Mouse (Mus musculus): ENCODE measurements at regions not wholly inside any gene's neighbourhood (a gene's known extent, or its start where the extent isn't known, plus 50 kb on each side); places are given as distances from the start of the nearest gene placed in this dataset.

GRCm38 (mm10) chr7:136434510-136434909, 459.9 kb upstream of the Mgmt start:
- Histone ChIP-seq H3K4me1 (ENCODE audit: control insufficient read depth, insufficient read depth, low read length) (peaks cover 9% of the 10 kb centered on the region), H3K27ac (ENCODE audit: low read length) (no peak overlapping the region), H3K27me3 (ENCODE audit: control insufficient read depth, insufficient read depth, low read length) (peaks cover 25% of the 10 kb centered on the region), H3K9me3 (replicated peaks; ENCODE audit: control insufficient read depth, low read length) (no peaks in the 10 kb centered on the region), H3K4me2 (ENCODE audit: low read depth, low read length) (no peak overlapping the region), H3K36me3 (ENCODE audit: control insufficient read depth, insufficient read depth) (no peaks in the 10 kb centered on the region), H3K9ac (ENCODE audit: low read length) (no peak overlapping the region), H3K4me3 (ENCODE audit: low read length) (no peak overlapping the region)
- WGBS = 89% methylated on average over 13 of the region's 13 CpGs
- no peak for ATAC-seq (replicated peaks; ENCODE audit: extremely low read depth, insufficient read depth, low FRiP score)

DNA sequence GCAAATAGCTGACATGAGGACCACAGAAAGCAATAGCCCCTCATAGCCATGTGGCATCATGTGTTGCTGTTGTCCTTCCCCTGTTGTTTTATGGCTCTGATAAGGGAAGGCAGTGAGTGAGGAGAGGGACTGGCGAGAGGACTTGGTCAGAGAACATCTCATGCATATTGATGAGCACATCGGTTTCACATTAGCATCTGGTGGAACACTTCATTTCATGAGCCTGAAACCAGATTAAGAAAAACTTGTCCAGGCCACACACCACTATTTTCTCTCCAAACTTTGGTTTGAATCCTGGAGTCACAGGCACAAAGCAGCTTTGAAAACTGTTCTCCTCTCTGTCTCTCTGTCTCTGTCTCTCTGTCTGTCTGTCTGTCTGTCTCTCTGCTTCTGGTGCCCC, 451.0 kb upstream of the Mgmt start:
- Histone ChIP-seq H3K9me3 (replicated peaks; ENCODE audit: control insufficient read depth, low read length) (no peaks in the 10 kb centered on the region), H3K4me2 (ENCODE audit: low read depth, low read length) (no peak overlapping the region), H3K36me3 (ENCODE audit: control insufficient read depth, insufficient read depth) (no peaks in the 10 kb centered on the region), H3K9ac (ENCODE audit: low read length) (no peak overlapping the region), H3K4me1 (ENCODE audit: control insufficient read depth, insufficient read depth, low read length) (no peaks in the 10 kb centered on the region), H3K27me3 (ENCODE audit: control insufficient read depth, insufficient read depth, low read length) (no peaks in the 10 kb centered on the region), H3K27ac (ENCODE audit: low read length) (no peak overlapping the region), H3K4me3 (ENCODE audit: low read length) (no peak overlapping the region)
- no peak for ATAC-seq (replicated peaks; ENCODE audit: extremely low read depth, insufficient read depth, low FRiP score)
- WGBS = 91% methylated on average over 2 of the region's 2 CpGs

DNA sequence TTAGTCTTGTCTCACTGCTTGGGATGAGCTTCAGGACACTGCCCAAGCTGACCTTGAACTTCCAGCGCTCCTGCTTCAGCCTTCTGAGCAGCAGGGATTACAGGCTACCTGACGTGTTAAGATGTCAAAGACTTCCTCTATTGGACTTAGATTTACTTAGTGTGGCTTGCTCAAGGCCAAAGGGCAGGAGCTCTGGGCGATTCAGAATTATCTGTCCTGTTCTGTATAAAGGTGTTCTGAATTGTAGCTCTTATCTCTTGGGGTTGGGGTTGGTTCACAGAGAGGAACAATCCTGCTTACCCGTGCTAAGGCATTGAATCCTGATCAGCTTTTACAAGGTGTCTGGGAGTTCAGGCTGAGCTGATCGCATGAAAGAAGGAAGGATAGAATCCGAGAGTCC, 449.3 kb upstream of the Mgmt start:
- WGBS = 75% methylated on average over 6 of the region's 6 CpGs
- H3K4me3 ChIP-seq (ENCODE audit: low read length) = no peak overlapping the region
- H3K36me3 ChIP-seq (ENCODE audit: control insufficient read depth, insufficient read depth) = no peaks in the 10 kb centered on the region
- H3K27ac ChIP-seq (ENCODE audit: low read length) = no peak overlapping the region
- 0 out of 2 replicates have a peak, but pooled peaks cover 2% of the 10 kb centered on the region for H3K4me1 ChIP-seq (ENCODE audit: control insufficient read depth, insufficient read depth, low read length)
- H3K27me3 ChIP-seq (ENCODE audit: control insufficient read depth, insufficient read depth, low read length) = no peaks in the 10 kb centered on the region
- ATAC-seq (replicated peaks; ENCODE audit: extremely low read depth, insufficient read depth, low FRiP score) = no peak
- no peaks in the 10 kb centered on the region for H3K9me3 ChIP-seq (replicated peaks; ENCODE audit: control insufficient read depth, low read length)
- H3K9ac ChIP-seq (ENCODE audit: low read length) = no peak overlapping the region
- H3K4me2 ChIP-seq (ENCODE audit: low read depth, low read length) = no peak overlapping the region

- no peak overlapping the region for H3K9ac ChIP-seq (ENCODE audit: low read length)
- WGBS = 74% methylated on average over 1 of the region's 1 CpGs
- no peak overlapping the region for H3K4me2 ChIP-seq (ENCODE audit: low read depth, low read length)
- 0 out of 2 replicates have a peak, but pooled peaks cover 2% of the 10 kb centered on the region for H3K4me1 ChIP-seq (ENCODE audit: control insufficient read depth, insufficient read depth, low read length)
- peaks cover 2% of the 10 kb centered on the region; the same call in 1 of the 2 replicates for H3K27me3 ChIP-seq (ENCODE audit: control insufficient read depth, insufficient read depth, low read length)
- no peak overlapping the region for H3K4me3 ChIP-seq (ENCODE audit: low read length)
- no peaks in the 10 kb centered on the region for H3K9me3 ChIP-seq (replicated peaks; ENCODE audit: control insufficient read depth, low read length)
- no peak for ATAC-seq (replicated peaks; ENCODE audit: extremely low read depth, insufficient read depth, low FRiP score)
- H3K36me3 ChIP-seq (ENCODE audit: control insufficient read depth, insufficient read depth) = no peaks in the 10 kb centered on the region
- H3K27ac ChIP-seq (ENCODE audit: low read length) = no peak overlapping the region
These were observed 445.1 kb upstream of the Mgmt start for GRCm38 (mm10) chr7:136449286-136449685.

DNA sequence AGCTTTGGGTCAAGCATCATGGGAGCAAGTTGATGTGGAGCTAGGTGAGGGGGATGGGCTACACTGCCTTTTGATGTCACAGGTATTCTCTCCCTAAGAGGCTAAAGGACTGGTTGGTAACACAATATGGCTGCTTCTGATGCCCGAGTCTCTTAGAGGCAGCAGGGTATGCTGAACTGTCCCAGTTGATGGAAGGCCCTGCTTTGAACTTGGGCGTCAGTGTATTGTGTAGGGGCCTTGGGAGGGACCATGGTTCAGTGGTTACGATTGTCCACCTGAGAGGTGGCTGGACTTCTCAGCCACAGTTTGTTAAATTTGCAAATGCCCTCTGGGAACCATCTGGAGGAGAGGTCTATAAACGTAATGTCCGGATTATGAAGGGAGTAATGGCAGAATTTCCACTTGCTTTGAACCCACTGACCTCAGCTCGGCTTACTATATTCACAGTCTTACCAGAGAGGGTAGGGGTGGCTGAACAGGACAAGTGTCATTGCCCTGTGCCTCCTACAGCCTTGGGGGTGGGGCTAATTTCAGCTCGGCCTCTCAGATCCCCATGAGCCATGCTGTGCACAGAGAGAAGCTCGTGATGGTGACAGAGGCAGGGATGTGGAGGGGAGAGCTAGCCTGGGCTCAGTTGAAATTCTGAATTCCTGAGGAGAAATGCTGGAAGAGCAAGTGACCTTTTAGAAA, 442.6 kb upstream of the Mgmt start:
- Histone ChIP-seq H3K4me2 (ENCODE audit: low read depth, low read length) (no peak overlapping the region), H3K27me3 (ENCODE audit: control insufficient read depth, insufficient read depth, low read length) (peaks cover 2% of the 10 kb centered on the region; the same call in 1 of the 2 replicates), H3K4me3 (ENCODE audit: low read length) (no peak overlapping the region), H3K9ac (ENCODE audit: low read length) (no peak overlapping the region), H3K4me1 (ENCODE audit: control insufficient read depth, insufficient read depth, low read length) (0 out of 2 replicates have a peak, but pooled peaks cover 2% of the 10 kb centered on the region), H3K36me3 (ENCODE audit: control insufficient read depth, insufficient read depth) (no peaks in the 10 kb centered on the region), H3K27ac (ENCODE audit: low read length) (no peak overlapping the region), H3K9me3 (replicated peaks; ENCODE audit: control insufficient read depth, low read length) (no peaks in the 10 kb centered on the region)
- no peak for ATAC-seq (replicated peaks; ENCODE audit: extremely low read depth, insufficient read depth, low FRiP score)
- 76% methylated on average over 8 of the region's 8 CpGs for WGBS

GRCm38 (mm10) chr7:136452561-136452960, 441.9 kb upstream of the Mgmt start:
- Histone ChIP-seq H3K4me1 (ENCODE audit: control insufficient read depth, insufficient read depth, low read length) (0 out of 2 replicates have a peak, but pooled peaks cover 2% of the 10 kb centered on the region), H3K27ac (ENCODE audit: low read length) (no peak overlapping the region), H3K27me3 (ENCODE audit: control insufficient read depth, insufficient read depth, low read length) (peaks cover 2% of the 10 kb centered on the region; the same call in 1 of the 2 replicates), H3K4me3 (ENCODE audit: low read length) (no peak overlapping the region), H3K4me2 (ENCODE audit: low read depth, low read length) (no peak overlapping the region), H3K9ac (ENCODE audit: low read length) (no peak overlapping the region), H3K9me3 (replicated peaks; ENCODE audit: control insufficient read depth, low read length) (no peaks in the 10 kb centered on the region), H3K36me3 (ENCODE audit: control insufficient read depth, insufficient read depth) (no peaks in the 10 kb centered on the region)
- no peak for ATAC-seq (replicated peaks; ENCODE audit: extremely low read depth, insufficient read depth, low FRiP score)
- WGBS = 86% methylated on average over 5 of the region's 5 CpGs

DNA sequence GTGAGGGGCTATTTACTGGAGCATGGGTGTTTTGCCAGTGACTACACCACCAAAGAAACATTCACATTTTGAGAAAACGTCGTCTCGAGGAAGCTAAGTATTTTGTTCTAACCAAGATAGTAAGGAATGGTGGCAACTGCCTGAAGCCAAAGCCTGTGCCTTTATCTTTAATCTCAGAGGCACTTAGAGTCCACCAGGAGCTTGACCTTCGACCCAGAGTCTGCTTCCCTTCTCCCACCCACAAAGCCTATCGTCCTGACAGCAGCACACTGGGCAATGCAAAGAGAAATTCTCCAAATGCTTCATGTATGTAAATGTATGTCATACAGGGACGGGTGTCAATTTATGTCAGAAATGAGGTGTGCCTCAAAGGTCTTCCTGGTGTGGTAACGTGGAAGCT, 437.2 kb upstream of the Mgmt start:
- WGBS = 43% methylated on average over 7 of the region's 7 CpGs
- H3K27ac ChIP-seq (ENCODE audit: low read length) = no peak overlapping the region
- H3K36me3 ChIP-seq (ENCODE audit: control insufficient read depth, insufficient read depth) = no peaks in the 10 kb centered on the region

DNA sequence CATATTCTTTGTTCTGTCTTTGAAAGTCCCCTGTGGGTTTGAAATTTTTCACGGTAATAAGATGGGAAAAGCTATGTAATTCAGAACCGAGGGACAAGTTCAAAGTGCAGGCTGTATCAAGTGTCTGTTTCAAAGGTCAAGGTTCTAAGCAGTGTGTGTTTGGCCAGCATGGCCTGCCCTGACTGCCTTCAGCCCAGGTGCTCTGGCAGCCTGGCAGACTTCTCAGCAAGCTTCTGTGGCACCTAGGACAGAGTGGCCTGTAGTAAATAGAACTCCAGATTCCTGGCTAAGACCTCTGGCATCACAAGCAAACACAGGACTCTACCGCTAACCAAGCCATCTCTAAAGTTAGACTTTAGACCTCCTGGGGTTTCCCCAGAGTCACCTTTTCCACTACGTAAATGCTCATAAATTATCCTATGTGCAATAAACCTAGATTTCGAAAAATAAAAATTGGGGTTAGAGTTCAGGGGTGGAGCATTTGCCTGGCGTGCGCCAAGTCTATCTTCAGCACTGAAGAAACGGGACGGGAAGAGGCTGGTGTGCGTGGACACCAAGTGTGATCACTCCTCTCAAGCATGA, 436.5 kb upstream of the Mgmt start:
- Histone ChIP-seq H3K9me3 (replicated peaks; ENCODE audit: control insufficient read depth, low read length) (no peaks in the 10 kb centered on the region), H3K4me1 (ENCODE audit: control insufficient read depth, insufficient read depth, low read length) (no peaks in the 10 kb centered on the region), H3K4me3 (ENCODE audit: low read length) (no peak overlapping the region), H3K4me2 (ENCODE audit: low read depth, low read length) (no peak overlapping the region), H3K27me3 (ENCODE audit: control insufficient read depth, insufficient read depth, low read length) (peaks cover 2% of the 10 kb centered on the region; the same call in 1 of the 2 replicates), H3K27ac (ENCODE audit: low read length) (no peak overlapping the region), H3K36me3 (ENCODE audit: control insufficient read depth, insufficient read depth) (no peaks in the 10 kb centered on the region), H3K9ac (ENCODE audit: low read length) (no peak overlapping the region)
- 86% methylated on average over 10 of the region's 10 CpGs for WGBS
- no peak for ATAC-seq (replicated peaks; ENCODE audit: extremely low read depth, insufficient read depth, low FRiP score)

More for the DNA sequence above, 437.2 kb upstream of the Mgmt start:
- H3K27me3 ChIP-seq (ENCODE audit: control insufficient read depth, insufficient read depth, low read length) = peaks cover 2% of the 10 kb centered on the region; the same call in 1 of the 2 replicates
- ATAC-seq (replicated peaks; ENCODE audit: extremely low read depth, insufficient read depth, low FRiP score) = no peak
- H3K9me3 ChIP-seq (replicated peaks; ENCODE audit: control insufficient read depth, low read length) = no peaks in the 10 kb centered on the region
- H3K4me3 ChIP-seq (ENCODE audit: low read length) = no peak overlapping the region
- no peak overlapping the region for H3K4me2 ChIP-seq (ENCODE audit: low read depth, low read length)
- H3K4me1 ChIP-seq (ENCODE audit: control insufficient read depth, insufficient read depth, low read length) = no peaks in the 10 kb centered on the region
- no peak overlapping the region for H3K9ac ChIP-seq (ENCODE audit: low read length)

- no peaks in the 10 kb centered on the region for H3K9me3 ChIP-seq (replicated peaks; ENCODE audit: control insufficient read depth, low read length)
- no peaks in the 10 kb centered on the region for H3K36me3 ChIP-seq (ENCODE audit: control insufficient read depth, insufficient read depth)
- no peaks in the 10 kb centered on the region for H3K4me1 ChIP-seq (ENCODE audit: control insufficient read depth, insufficient read depth, low read length)
- H3K27ac ChIP-seq (ENCODE audit: low read length) = no peak overlapping the region
- no peak overlapping the region for H3K4me3 ChIP-seq (ENCODE audit: low read length)
- no peak for ATAC-seq (replicated peaks; ENCODE audit: extremely low read depth, insufficient read depth, low FRiP score)
- peaks cover 6% of the 10 kb centered on the region; the same call in 1 of the 2 replicates for H3K27me3 ChIP-seq (ENCODE audit: control insufficient read depth, insufficient read depth, low read length)
- 82% methylated on average over 4 of the region's 4 CpGs for WGBS
- H3K9ac ChIP-seq (ENCODE audit: low read length) = no peak overlapping the region
- H3K4me2 ChIP-seq (ENCODE audit: low read depth, low read length) = no peak overlapping the region
These were observed 417.3 kb upstream of the Mgmt start for GRCm38 (mm10) chr7:136477135-136477534.
